Mouse (Mus musculus) common myeloid progenitor, adult 5-6 weeks (primary cell): Measurements from ENCODE around the gene Prkn. TPM values are rescaled to one million over a fixed set of nuclear protein-coding genes. Genes with fewer than 3 reads are reported as not detected.

Experiments used
- ATAC-seq: replicated peaks from 2 replicates; pipeline ENCODE4 v1.8.0; 2016; ENCODE audit warnings: low read depth, mild to moderate bottlenecking, moderate TSS enrichment, inconsistent platforms; ENCODE audit not compliant: poor library complexity, severe bottlenecking
- total RNA-seq: library from RNA; stranded (forward); fragments of 200-1000, 187-1606 nt; gene quantifications from 2 replicates; pipeline ENCODE4 v1.2.3, GENCODE M21; 2017

The Prkn gene
- total RNA-seq, 1 experiment from 2014 or later: 2.4 TPM

DNA sequence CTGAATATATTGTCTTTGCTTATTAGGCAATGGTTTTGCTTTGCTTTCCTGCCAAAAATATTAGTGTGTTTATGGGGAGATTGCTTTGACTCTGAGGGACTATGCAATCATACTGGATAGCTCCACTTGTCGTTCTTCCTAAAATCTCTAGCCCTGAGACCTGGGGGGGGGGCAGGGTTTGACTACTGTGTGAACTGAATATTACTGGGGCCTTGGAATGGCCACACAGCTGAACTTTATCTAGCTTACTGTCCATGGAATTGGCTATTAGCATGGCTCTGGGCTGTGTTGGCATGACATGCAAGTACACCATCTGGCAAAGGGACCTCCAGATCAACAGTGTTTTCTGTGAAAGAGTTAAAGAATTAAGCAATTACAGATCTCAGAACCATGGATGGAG, 395.1 kb downstream of the Prkn start:
- no peak for ATAC-seq

DNA sequence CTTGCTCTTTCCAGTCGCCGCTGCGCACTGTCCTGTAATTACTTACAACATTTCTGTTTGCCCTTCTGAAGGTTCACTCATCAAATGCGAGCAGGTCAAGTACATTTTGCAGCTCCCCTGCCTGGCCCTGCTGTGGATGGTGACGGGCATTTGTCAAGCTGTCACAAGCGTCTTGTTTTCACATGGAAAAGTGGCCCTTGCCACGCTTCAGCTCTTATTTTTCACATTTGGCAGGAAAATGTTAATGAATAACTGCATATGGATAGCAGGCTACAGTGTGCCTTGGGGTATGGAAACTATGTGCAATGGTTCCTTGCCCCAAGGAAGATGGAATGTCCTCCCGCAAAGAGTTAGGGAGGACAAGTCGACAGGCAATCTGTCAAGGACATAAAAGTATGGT, 404.9 kb downstream of the Prkn start:
- ATAC-seq: no peak

DNA sequence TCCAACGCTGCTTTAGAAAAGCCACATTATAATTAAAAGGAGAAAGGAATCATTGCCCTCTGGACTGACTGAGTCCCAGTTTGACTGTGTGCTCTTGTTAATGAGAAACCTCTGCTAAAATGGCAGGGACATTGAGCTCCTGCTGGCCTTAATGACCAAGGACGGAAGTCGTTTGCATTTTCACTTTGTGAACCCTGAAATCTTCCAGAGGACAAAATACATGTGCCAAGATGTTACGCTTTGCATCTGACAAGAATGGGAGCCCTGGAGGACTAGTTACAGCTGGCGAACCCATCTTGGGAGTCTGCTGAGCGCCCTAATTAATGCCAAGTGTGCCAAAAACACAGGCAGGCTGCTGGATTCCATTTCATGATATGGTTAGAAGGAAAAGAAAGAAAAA, 409.0 kb downstream of the Prkn start:
- no peak for ATAC-seq

DNA sequence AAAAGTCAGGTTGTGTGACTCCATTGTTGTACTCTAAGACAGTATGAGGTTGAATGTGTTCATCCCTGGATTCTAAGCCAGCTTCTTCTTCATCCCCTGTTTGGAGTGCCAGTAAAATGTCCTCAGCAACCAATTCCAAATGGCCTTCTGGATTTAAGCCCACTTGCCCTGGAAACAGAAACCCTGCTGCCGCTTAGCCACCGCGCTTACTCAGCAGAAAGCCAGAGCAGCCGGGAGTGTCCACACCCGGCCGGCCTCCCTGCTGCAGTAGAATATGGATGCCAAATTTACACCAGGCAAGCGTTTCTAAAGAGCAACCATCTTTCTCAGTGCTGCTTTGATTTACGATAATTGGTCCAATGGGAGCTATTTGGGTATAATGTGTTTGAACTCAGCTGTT, 420.5 kb downstream of the Prkn start:
- no peak for ATAC-seq

DNA sequence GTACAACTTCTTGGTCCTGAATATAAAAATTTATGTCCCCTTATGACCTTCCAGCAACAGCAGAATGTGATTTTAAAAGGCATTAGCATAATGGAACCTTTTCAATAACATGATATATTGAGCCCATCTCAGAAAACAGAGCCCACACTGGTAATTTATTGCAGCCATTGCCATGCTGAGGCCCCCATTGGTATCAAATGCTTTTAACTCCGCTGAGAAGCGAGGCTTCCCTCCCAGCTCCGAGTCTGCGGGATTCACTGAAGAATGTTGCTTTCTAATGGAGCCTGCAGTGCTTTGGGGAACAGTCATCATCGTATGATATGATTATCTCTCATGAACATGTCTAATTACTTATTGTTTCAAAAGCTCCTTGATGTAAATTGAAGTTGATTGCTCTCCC, 421.5 kb downstream of the Prkn start:
- ATAC-seq: no peak

DNA sequence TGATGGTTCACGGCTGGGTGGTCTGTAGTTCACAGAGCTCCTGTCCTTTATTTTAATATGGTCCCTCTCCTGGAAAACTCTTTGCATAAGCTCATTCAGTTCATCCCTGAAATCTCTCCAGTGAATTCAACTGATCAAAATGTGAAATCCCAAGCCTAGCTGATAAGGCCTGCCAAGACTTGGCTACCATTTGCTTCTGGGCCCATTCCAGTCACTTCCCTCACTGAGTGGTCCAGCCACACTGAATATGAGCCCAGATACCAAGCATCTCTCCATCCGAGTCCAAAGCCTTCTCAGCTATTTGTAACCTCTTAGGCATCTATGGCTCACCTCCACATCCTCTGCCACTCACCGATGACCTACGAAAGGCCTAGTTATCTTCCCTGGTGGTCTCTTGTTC, 427.8 kb downstream of the Prkn start:
- no peak for ATAC-seq

DNA sequence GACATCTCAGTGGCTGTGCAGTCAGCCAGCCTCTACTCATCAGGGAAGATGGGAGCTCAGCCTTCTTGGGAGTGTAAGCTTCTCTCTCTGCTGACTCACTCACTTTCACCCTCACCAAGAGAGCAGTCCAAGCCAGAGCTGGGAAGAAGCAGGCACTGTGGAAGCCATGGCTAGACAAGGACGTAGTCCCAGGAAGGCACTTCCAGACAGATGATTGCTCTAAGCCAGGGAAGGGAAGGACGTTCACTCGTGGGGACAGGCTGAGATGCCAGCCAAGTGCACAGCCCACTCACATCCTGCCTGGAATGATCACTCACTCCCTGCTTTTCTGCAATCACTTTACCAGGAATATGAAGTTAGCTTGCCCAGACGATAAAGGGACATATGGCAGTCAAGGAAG, 430.0 kb downstream of the Prkn start:
- no peak for ATAC-seq

DNA sequence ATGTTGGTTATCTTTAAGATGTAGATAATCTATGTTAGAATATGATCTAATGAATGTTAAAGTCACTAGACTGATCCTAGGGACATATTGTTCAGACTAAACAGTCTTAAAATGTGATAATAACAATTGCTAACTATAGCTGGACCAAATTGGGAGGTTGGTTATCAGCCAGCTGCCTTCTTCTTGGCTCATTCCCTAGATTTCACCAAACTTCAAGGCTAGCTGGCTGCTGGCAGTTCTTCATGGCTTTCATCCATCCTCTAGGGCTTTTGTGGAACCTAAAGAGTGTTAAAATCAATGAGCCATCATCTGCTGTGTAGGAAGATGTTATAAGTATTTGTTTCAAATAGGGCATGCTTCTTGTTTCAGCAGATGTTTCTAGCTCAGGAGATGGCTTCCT, 431.7 kb downstream of the Prkn start:
- ATAC-seq: no peak

DNA sequence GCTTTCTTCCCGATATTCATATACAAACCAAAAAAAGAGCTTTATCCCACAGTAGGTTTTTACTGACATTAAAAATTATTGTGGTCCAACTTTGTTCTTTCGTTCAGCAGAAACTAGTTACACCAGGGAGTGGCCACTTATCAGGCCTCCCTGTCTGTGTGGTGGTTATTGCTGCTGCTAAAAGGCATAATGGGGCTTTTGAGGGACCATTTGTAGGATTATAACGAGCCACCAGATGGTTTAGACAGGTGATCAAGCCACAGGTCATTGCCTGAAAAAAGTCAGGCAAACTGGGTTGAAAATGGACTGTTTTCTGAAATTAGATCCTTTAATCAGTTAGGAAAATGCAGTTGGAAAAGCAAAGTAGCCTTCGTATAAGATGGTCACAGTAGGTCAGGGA, 444.1 kb downstream of the Prkn start:
- no peak for ATAC-seq

DNA sequence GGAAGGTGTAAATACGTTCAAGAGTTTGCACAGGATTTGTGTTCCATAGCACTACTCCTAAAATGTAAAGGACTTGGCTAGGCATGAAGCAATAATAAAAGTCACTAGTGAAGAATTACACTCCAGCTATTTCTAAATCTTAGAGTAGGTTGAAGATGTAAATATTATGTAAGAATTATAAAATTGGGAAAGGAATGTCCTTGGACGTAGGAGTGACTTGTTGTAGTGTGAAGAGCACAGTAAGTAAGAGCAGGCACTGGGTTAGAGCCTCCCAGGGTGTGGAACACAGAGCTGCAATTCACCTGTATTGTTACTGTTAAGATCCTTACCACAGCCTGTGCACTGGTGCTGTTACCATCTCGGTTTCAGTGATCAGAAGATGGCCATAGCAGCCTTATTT, 450.0 kb downstream of the Prkn start:
- no peak for ATAC-seq

DNA sequence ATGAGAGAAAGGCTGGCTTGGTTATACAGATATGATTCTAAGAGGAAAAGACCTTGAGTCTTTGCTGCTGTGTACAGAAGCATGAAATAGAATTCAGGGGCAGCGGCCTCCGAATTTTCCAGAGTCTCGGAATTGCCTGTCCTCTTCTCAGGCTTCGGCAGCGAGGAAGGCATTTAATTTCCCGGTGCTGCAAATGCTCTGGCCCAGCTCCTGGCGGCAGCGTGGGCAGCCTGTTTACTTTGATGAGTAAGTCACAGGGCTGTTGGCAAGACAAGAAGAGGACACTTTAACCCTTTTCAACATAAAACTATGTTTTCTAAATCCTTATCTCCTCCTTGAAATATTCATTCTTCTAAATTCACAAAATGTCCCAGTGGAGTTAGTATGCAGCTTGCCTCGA, 462.9 kb downstream of the Prkn start:
- no peak for ATAC-seq

DNA sequence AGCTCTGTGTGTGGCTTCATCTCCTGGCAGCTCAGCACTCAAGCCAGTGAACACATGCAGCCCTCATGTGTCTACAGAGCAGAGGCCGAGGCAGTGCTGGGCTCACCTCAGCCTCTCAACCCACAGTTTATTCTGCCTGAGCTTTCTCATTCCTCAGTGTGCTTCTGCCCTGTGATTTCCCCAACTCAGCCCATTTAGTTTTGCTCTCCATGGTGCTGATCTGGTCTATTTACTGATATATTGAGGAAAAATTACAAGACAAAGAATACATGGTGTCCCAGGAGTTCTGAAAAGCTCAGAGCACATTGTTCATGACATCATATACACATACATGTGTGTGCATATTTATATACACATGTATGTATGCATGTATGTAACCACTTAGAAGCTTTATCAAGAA, 469.7 kb downstream of the Prkn start:
- ATAC-seq: no peak

DNA sequence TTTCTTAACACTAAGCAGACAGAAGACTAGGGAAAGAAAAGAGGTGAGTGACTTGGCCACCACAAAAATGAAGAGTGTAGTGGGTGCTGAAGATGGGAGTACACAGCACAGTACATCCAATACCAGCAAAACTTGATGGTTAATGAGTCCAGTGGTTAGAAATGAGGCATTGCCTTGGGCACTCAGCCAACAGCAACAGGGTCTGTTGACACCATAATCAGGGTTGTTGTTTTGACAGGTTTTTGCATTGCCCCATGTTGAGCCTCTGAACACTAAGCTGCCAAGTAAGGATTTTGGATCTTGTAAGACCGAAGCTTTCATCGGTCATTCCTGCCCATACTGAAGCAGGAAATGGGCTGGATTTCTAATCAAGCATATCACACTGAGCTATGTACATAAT, 474.0 kb downstream of the Prkn start:
- ATAC-seq: no peak

DNA sequence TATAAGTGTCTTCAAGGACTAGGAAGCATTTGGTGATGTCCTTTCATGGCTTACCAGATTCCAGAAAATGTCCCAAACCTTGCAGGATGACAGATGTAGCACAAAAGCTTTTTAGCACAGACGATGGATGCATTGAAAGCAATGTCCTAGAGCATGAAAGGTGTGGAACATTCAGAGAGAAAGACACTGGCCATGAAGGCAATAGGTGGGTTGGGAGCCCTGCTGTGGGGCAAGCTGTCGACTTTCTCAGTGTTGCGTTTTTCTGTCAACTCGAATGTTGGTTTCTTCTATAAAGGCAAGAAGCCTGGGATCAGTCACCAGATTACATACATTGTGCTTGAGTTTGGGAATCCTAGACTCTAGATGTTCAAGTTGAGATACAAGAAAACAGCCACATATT, 475.5 kb downstream of the Prkn start:
- ATAC-seq: no peak

DNA sequence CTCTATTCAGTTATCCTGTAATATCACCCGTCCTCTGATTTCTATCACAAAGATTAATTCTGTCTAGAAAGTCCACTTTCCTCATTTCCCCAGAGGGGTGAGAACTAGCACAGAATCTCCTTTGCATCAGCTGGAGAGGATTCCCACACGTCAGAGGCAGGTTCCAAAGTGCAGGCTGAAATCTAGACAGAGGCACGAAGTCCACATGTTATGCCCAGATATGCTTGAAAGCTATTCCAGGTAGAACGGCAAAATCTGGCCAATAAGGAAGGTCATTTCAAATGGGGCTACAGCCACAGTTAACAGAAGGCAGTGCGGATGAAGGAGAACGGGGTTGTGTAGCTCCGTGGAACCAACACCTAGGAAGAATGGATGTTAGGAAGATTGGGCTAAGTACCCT, 478.8 kb downstream of the Prkn start:
- ATAC-seq: no peak

DNA sequence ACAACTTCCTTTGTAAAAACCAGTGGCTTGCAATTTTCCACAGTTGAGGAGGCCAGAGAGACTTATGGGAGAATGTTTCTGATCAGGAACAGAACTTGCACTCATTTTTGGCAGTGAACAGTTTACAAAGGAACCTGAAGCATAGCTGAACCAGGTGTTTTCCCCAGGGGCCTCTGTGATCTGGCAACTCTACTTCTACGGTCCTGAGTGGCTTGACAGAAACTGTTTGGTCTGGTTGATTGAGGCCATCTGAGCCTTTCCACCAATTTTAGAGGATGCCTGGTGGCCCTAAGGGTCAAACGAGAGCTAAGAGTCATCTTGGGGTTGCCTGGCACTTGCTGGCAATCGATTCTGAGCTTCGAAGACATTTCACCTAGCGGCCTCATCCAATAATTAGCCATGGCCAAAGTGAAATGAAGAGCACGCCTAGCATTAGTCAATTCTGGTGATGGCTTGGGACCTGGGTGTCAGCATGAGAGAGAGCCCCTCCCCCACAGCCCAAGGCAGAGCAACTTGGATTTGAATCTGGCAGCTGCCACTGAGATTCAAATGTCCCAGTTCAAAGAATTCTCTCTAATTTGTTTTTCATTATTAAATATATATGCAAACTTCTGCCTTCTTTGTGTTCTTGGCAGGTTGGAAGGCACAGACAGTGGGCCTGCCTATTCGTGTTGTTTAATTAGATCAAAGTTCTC, 479.6 kb downstream of the Prkn start:
- ATAC-seq: no peak

DNA sequence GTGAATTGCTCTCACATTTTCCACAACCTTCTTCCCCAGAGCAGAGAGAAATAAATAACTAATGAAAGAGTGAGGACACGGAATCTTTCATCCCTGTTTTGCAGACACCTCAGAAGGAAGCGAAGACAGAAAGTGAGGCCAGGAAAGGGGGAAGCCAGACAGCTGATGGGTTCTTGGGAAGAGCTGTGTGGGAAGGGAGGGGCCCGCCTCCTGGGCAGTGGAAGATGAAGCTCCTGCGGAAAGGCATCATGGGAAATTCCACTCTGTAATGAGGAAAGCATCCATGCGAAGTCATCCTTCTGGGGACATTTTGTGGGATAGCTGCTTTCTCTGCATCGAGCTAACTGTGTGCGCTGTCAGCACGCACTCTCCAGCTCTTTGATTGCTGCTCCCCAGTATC, 491.9 kb downstream of the Prkn start:
- ATAC-seq: no peak

DNA sequence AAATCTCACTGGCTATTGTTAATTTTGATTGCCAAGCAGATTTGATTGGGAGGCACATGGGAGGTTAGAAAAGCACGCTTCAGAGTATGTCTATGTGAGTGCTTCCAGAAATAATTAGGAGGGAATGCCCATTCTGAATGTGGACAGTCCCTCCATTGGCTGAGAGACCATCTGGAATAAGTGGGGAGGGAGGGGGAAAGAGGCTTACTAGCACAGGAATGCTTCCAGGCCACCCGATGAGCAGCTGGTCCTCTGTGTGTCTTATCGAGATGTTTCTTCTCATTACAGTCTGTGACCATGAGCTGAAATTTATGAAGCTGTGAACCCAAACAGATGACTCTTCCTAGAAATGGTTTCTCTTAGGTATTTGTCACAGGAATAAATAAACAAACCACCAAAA, 493.6 kb downstream of the Prkn start:
- ATAC-seq: no peak

DNA sequence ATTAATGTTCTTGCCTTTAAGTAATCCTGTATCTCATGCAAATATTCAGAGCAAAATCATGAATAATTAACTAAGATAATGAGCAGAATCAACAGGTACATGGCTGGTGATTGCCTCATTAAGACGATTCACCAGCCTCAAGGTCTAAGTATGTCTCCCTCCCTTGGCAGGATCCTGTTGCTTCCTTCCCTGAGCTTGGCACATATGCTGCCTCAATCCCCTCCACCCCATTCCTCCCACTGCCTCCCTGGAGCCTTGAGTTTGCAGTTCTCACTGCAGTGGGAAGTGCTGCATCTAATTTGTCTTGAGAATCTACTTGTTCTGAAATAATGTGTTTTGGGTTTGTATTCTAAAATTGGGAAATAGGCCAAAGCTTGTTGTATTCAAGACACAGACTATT, 496.0 kb downstream of the Prkn start:
- ATAC-seq: no peak

DNA sequence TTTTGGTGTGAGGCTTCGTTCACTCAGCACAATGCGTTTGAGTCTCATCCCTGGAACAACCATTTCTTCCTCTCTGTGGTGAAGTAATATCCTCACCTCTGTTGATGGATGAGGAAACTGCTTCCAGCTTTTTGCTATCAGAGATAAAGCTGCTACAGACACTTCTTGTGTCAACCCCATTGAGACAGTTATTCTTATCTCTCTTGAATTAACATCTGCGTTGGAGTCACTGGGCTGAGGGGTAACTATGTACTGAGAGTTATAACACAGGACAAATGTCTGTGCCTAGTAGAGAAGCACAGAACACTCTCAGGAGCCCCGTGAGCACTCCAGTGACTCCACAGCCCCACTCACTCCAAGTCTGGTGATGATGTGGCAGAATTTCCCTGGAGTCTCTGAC, 500.2 kb downstream of the Prkn start:
- 0 out of 2 replicates have a peak, but pooled peaks have one; percentile 15 for ATAC-seq

DNA sequence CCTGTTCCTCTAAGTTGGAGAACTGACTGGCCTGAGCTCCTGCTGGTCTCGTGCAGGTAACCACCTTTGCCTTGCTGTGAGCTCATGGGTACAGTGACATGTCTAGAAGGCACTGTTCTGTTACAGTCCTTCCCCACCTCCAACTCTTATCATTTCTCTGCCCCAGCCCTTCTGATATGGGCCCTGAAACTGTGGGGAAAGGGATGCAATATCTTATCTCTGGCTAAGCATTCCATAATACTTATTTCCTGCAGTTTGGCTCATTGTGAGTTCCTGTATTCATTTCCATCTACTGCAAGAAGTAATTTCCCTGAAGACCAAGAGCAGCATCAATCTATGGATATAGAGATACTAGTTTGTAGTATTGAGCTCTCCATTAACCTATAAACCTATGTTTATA, 506.1 kb downstream of the Prkn start:
- no peak for ATAC-seq

DNA sequence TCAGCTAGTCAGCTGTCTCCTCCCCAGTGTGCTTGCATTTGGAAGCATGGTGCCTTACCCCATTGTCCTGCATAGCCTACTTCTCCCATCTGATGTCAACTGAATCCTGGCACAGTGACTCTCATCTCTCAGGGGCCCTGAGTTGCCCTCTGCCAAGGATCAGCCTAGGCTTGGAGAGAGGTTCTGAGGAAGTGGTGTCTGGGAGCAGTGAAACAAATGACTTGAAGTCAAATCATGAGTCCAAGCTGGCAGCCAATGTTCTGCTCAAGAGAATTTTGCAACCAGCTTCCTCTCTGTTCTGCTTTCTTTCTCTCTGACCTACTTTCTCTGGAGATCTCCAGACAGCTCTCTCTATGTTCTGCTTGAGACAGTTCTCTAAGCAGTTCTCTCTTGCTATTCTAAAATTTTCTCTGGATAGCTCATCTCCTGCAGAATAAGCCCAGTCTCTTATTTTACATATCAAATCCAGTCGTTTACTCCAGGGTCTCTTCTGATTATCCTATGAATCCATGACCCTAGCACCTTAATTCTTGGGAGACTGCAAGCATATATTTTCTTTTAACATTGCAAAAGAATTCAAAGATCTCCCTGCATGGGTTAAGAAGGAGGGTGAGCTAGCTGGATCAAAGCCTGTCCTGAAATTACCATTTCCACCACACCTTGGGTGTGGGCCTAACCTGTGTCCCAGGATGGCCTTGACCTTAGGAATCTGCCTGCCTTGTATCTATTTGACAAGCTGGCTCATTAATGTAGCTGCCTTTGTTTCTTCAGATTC, 512.8 kb downstream of the Prkn start:
- ATAC-seq: no peak
